Mouse (Mus musculus): ENCODE measurements around the gene Krtap19-1. TPM values are rescaled to one million over a fixed set of nuclear protein-coding genes. Genes with fewer than 3 reads are reported as not detected.

Krtap19-1 gene
- polyA plus RNA-seq (2014; fragmentation: Illumina TruSeq; extraction: RNeasy Lipid Tissue Mini Kit (QIAGEN cat#74804); ENCODE audit: low read depth, low replicate concordance): not detected

GRCm38 (mm10) chr16:88869311-88869710 lies at the start of gene Krtap19-1:
Gene Krtap19-1 (minus strand): TSS chr16:88869411.

GRCm38 (mm10) chr16:88896357-88896756 lies 27.1 kb upstream of the Krtap19-1 start, which contains the start of gene Krtap19-5:
Gene Krtap19-5 (minus strand): TSS chr16:88896457.

GRCm38 (mm10) chr16:88884989-88885388 lies 15.8 kb upstream of the Krtap19-1 start, which contains the start of gene Krtap19-4:
Gene Krtap19-4 (minus strand): TSS chr16:88885089.

GRCm38 (mm10) chr16:88877938-88878337 lies 8.7 kb upstream of the Krtap19-1 start, which contains the start of gene Krtap19-3:
Gene Krtap19-3 (minus strand): TSS chr16:88878038.

GRCm38 (mm10) chr16:88874169-88874568 lies 5.0 kb upstream of the Krtap19-1 start, which contains the start of gene Krtap19-2:
Gene Krtap19-2 (minus strand): TSS chr16:88874269.

DNA sequence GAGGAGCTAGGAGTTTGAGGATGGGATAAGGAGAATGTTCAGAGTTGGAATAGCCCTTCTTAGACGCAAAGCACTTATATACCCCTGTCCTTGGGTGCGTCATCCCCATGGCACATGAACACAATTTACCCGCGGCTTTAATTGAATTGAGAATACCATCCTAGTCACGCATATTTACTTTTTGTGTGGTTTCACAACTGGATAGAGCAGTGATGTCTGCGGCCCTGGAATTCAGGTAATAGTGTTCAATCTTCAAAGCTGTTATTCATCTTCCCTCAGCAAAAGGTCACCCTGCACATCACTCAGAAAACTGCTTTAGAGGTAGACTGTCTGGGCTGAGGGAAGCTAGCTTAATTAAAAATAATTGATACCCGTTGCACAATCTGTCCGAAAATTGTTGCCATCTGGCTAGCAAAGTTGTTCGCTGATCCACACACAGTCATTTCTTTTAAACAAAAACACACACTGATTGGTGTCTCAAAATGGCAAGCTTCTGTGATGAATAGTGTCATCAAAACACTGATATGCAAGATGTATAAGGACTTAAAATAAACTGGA lies 43.0 kb downstream of the Krtap19-1 start, which contains the start of gene Krtap14:
TSS of gene Krtap14 (minus strand) at position 51 of the 558 bp plus-strand sequence.

DNA sequence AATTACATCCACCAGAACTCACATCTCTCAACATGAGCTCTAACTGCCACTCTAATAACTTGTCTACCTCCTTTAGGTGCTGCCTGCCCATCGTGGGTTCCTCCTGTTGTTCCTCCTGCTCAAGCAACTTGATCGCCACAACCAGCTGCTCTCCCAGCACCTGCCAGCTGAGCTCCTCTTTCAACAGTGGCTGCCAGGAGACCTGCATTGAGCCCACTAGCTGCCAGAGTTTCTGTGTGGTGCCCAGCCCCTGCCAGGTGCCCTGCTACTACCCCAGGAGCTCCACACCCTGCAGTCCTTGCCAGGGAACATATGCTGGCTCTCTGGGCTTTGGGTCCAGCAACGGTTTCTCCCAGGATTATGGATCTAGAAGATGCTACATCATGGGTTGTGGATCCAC lies 49.1 kb downstream of the Krtap19-1 start, which contains the start of gene Krtap15:
TSS of gene Krtap15 (plus strand) at position 150 of the 400 bp plus-strand sequence.

Other genes starting within 250 kb of the Krtap19-1 start
- gene 2310079G19Rik, start 241.7 kb downstream of the Krtap19-1 start, polyA plus RNA-seq (2014; fragmentation: Illumina TruSeq; extraction: RNeasy Lipid Tissue Mini Kit (QIAGEN cat#74804); ENCODE audit: low read depth, low replicate concordance): not detected
- gene Krtap26-1, start 221.6 kb downstream of the Krtap19-1 start, polyA plus RNA-seq (2014; fragmentation: Illumina TruSeq; extraction: RNeasy Lipid Tissue Mini Kit (QIAGEN cat#74804); ENCODE audit: low read depth, low replicate concordance): not detected
- not detected for gene Krtap27-1, start 197.7 kb downstream of the Krtap19-1 start, polyA plus RNA-seq (2014; fragmentation: Illumina TruSeq; extraction: RNeasy Lipid Tissue Mini Kit (QIAGEN cat#74804); ENCODE audit: low read depth, low replicate concordance)
- not detected for gene 2310061N02Rik, start 161.4 kb downstream of the Krtap19-1 start, polyA plus RNA-seq (2014; fragmentation: Illumina TruSeq; extraction: RNeasy Lipid Tissue Mini Kit (QIAGEN cat#74804); ENCODE audit: low read depth, low replicate concordance)
- gene Krtap13-1, start 140.5 kb downstream of the Krtap19-1 start, polyA plus RNA-seq (2014; fragmentation: Illumina TruSeq; extraction: RNeasy Lipid Tissue Mini Kit (QIAGEN cat#74804); ENCODE audit: low read depth, low replicate concordance): not detected
- not detected for gene Krtap13, start 117.8 kb downstream of the Krtap19-1 start, polyA plus RNA-seq (2014; fragmentation: Illumina TruSeq; extraction: RNeasy Lipid Tissue Mini Kit (QIAGEN cat#74804); ENCODE audit: low read depth, low replicate concordance)
- gene 2310034C09Rik, start 110.6 kb downstream of the Krtap19-1 start, polyA plus RNA-seq (2014; fragmentation: Illumina TruSeq; extraction: RNeasy Lipid Tissue Mini Kit (QIAGEN cat#74804); ENCODE audit: low read depth, low replicate concordance): not detected
- not detected for gene 2310057N15Rik, start 95.2 kb downstream of the Krtap19-1 start, polyA plus RNA-seq (2014; fragmentation: Illumina TruSeq; extraction: RNeasy Lipid Tissue Mini Kit (QIAGEN cat#74804); ENCODE audit: low read depth, low replicate concordance)
- not detected for gene Gm5965, start 91.5 kb downstream of the Krtap19-1 start, polyA plus RNA-seq (2014; fragmentation: Illumina TruSeq; extraction: RNeasy Lipid Tissue Mini Kit (QIAGEN cat#74804); ENCODE audit: low read depth, low replicate concordance)
- not detected for gene Gm20741, start 57.2 kb downstream of the Krtap19-1 start, polyA plus RNA-seq (2014; fragmentation: Illumina TruSeq; extraction: RNeasy Lipid Tissue Mini Kit (QIAGEN cat#74804); ENCODE audit: low read depth, low replicate concordance)
- not detected for gene Krtap15, start 49.2 kb downstream of the Krtap19-1 start, polyA plus RNA-seq (2014; fragmentation: Illumina TruSeq; extraction: RNeasy Lipid Tissue Mini Kit (QIAGEN cat#74804); ENCODE audit: low read depth, low replicate concordance)
- not detected for gene Krtap14, start 43.3 kb downstream of the Krtap19-1 start, polyA plus RNA-seq (2014; fragmentation: Illumina TruSeq; extraction: RNeasy Lipid Tissue Mini Kit (QIAGEN cat#74804); ENCODE audit: low read depth, low replicate concordance)
- not detected for gene Krtap19-2, start 4.9 kb upstream of the Krtap19-1 start, polyA plus RNA-seq (2014; fragmentation: Illumina TruSeq; extraction: RNeasy Lipid Tissue Mini Kit (QIAGEN cat#74804); ENCODE audit: low read depth, low replicate concordance)
- gene Krtap19-3, start 8.6 kb upstream of the Krtap19-1 start, polyA plus RNA-seq (2014; fragmentation: Illumina TruSeq; extraction: RNeasy Lipid Tissue Mini Kit (QIAGEN cat#74804); ENCODE audit: low read depth, low replicate concordance): not detected
- gene Krtap19-4, start 15.7 kb upstream of the Krtap19-1 start, polyA plus RNA-seq (2014; fragmentation: Illumina TruSeq; extraction: RNeasy Lipid Tissue Mini Kit (QIAGEN cat#74804); ENCODE audit: low read depth, low replicate concordance): not detected
- not detected for gene Krtap19-5, start 27.0 kb upstream of the Krtap19-1 start, polyA plus RNA-seq (2014; fragmentation: Illumina TruSeq; extraction: RNeasy Lipid Tissue Mini Kit (QIAGEN cat#74804); ENCODE audit: low read depth, low replicate concordance)
- gene Krtap19-9b, start 62.9 kb upstream of the Krtap19-1 start, polyA plus RNA-seq (2014; fragmentation: Illumina TruSeq; extraction: RNeasy Lipid Tissue Mini Kit (QIAGEN cat#74804); ENCODE audit: low read depth, low replicate concordance): not detected
- gene Krtap16-3, start 93.5 kb upstream of the Krtap19-1 start, polyA plus RNA-seq (2014; fragmentation: Illumina TruSeq; extraction: RNeasy Lipid Tissue Mini Kit (QIAGEN cat#74804); ENCODE audit: low read depth, low replicate concordance): not detected
- gene Krtap22-2, start 141.3 kb upstream of the Krtap19-1 start, polyA plus RNA-seq (2014; fragmentation: Illumina TruSeq; extraction: RNeasy Lipid Tissue Mini Kit (QIAGEN cat#74804); ENCODE audit: low read depth, low replicate concordance): not detected
- gene Gm10229, start 145.9 kb upstream of the Krtap19-1 start, polyA plus RNA-seq (2014; fragmentation: Illumina TruSeq; extraction: RNeasy Lipid Tissue Mini Kit (QIAGEN cat#74804); ENCODE audit: low read depth, low replicate concordance): not detected
- gene Krtap6-1, start 162.3 kb upstream of the Krtap19-1 start, polyA plus RNA-seq (2014; fragmentation: Illumina TruSeq; extraction: RNeasy Lipid Tissue Mini Kit (QIAGEN cat#74804); ENCODE audit: low read depth, low replicate concordance): not detected
- not detected for gene Gm10228, start 172.1 kb upstream of the Krtap19-1 start, polyA plus RNA-seq (2014; fragmentation: Illumina TruSeq; extraction: RNeasy Lipid Tissue Mini Kit (QIAGEN cat#74804); ENCODE audit: low read depth, low replicate concordance)
- not detected for gene Krtap6-5, start 178.5 kb upstream of the Krtap19-1 start, polyA plus RNA-seq (2014; fragmentation: Illumina TruSeq; extraction: RNeasy Lipid Tissue Mini Kit (QIAGEN cat#74804); ENCODE audit: low read depth, low replicate concordance)
- gene 1110025L11Rik, start 194.6 kb upstream of the Krtap19-1 start, polyA plus RNA-seq (2014; fragmentation: Illumina TruSeq; extraction: RNeasy Lipid Tissue Mini Kit (QIAGEN cat#74804); ENCODE audit: low read depth, low replicate concordance): not detected
- not detected for gene Krtap6-3, start 214.6 kb upstream of the Krtap19-1 start, polyA plus RNA-seq (2014; fragmentation: Illumina TruSeq; extraction: RNeasy Lipid Tissue Mini Kit (QIAGEN cat#74804); ENCODE audit: low read depth, low replicate concordance)